Mouse (Mus musculus): Measurements from ENCODE around the gene Ucp3. TPM values are rescaled to one million over a fixed set of nuclear protein-coding genes. Genes with fewer than 3 reads are reported as not detected.

The Ucp3 gene
- total and polyA plus RNA-seq, 3 experiments, result 0.13 TPM; not detected in 2

DNA sequence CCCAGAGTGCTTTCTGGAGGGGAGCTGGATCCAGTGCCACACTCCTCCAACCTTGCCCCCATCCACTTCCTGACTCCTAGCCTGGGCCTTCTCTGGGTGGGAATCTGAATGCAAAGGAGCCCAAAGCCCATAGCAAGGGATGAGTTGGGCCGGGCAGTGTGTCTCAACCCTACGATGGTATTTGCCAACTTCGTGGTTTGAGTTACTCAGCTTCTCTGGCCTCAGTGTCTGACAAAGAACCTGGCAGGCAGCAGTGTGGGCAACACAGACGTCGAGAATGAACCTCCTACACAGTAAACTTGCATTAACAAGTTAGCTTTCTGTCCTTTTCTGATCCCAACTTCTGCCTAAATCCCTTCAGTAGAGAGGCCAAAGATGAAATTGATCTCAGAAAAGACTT, 11.7 kb downstream of the Ucp3 start:
- Histone ChIP-seq H3K27ac (ENCODE audit: insufficient read depth, low read depth) (no peak overlapping the region), H3K4me2 (ENCODE audit: insufficient read depth, low read depth, poor library complexity, severe bottlenecking) (no peak overlapping the region), H3K27me3 (replicated peaks) (no peaks in the 10 kb centered on the region), H3K9ac (ENCODE audit: insufficient read depth, low read depth) (no peak overlapping the region), H3K4me1 (ENCODE audit: control insufficient read depth in 1 of 2, insufficient read depth in 2 of 2) (peaks cover 15 to 26% of the 10 kb centered on the region in 2 experiments), H3K9me3 (replicated peaks; ENCODE audit: low read length) (no peaks in the 10 kb centered on the region), H3K36me3 (replicated peaks in 1 of 2; ENCODE audit: control insufficient read depth in 1 of 2, insufficient read depth in 1 of 2, low read length in 1 of 2) (no peaks in the 10 kb centered on the region), H3K4me3 (replicated peaks in 1 of 3; ENCODE audit: low read depth in 2 of 3, low read length in 2 of 3, poor library complexity in 1 of 3) (no peak overlapping the region), H3K79me2 (replicated peaks; ENCODE audit: control insufficient read depth, extremely low read depth, insufficient read depth, poor library complexity, severe bottlenecking) (no peaks in the 10 kb centered on the region)
- DNase-seq (ENCODE audit: extremely low read depth), result no peak
- no peak for TF ChIP-seq NRF1 (IDR thresholded peaks at IDR 0.05; ENCODE audit: low read depth, low read length)
- no peak for TF ChIP-seq USF1 (IDR thresholded peaks at IDR 0.05; ENCODE audit: low read depth, low read length)
- TF ChIP-seq MXI1 (IDR thresholded peaks at IDR 0.05; ENCODE audit: low read depth, low read length), result no peak
- no peak for TF ChIP-seq TCF12 (IDR thresholded peaks at IDR 0.05; ENCODE audit: low read depth, low read length)
- no peak for TF ChIP-seq EP300 (IDR thresholded peaks at IDR 0.05; ENCODE audit: low read length)
- TF ChIP-seq UBTF (IDR thresholded peaks at IDR 0.05; ENCODE audit: low read depth, low read length), result no peak
- TF ChIP-seq ELF1 (IDR thresholded peaks at IDR 0.05; ENCODE audit: low read depth, low read length), result no peak
- TF ChIP-seq KAT2A (IDR thresholded peaks at IDR 0.05; ENCODE audit: insufficient replicate concordance, low read length), result no peak
- no peak for TF ChIP-seq E2F4 (IDR thresholded peaks at IDR 0.05; ENCODE audit: insufficient replicate concordance, low read depth, low read length)
- TF ChIP-seq BHLHE40 (IDR thresholded peaks at IDR 0.05; ENCODE audit: low read depth, low read length), result no peak
- dilution Hi-C loops (cut with MboI; ENCODE audit: extremely low pct_ligation_motif_present, extremely low pct_unique_long_range_greater_than_20kb, low sequenced_read_pairs), result no loop called here
- in situ Hi-C loops (cut with MboI; ENCODE audit: low pct_ligation_motif_present, low pct_unique_long_range_greater_than_20kb, low sequenced_read_pairs), result no loop called here

DNA sequence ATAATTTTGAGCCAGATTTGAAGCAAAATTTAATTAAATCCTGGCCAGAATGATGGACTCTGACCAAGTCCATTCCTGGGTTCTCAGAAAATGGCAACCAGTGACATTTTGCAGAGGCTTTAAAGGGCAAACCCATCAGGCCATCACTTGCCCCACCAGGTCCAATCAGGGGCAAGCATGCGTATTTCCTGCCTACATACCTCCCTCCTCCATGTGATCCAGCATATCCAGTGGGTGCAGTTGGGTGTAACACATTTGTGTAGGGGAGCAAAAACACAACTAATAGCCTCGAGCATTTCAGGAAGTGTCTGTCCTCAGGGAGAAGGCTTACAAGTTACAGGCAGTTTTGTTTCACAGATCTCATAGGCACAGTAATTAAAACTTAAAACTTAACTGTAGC, 14.5 kb downstream of the Ucp3 start:
- peak; percentile 46 for DNase-seq (ENCODE audit: extremely low read depth)
- H3K9ac ChIP-seq (ENCODE audit: insufficient read depth, low read depth), result no peak overlapping the region
- H3K36me3 ChIP-seq (replicated peaks in 1 of 2; ENCODE audit: control insufficient read depth in 1 of 2, insufficient read depth in 1 of 2, low read length in 1 of 2), result no peaks in the 10 kb centered on the region
- no peak overlapping the region for H3K4me3 ChIP-seq (replicated peaks in 1 of 3; ENCODE audit: low read depth in 2 of 3, low read length in 2 of 3, poor library complexity in 1 of 3)
- no peaks in the 10 kb centered on the region for H3K79me2 ChIP-seq (replicated peaks; ENCODE audit: control insufficient read depth, extremely low read depth, insufficient read depth, poor library complexity, severe bottlenecking)
- dilution Hi-C loops (cut with MboI; ENCODE audit: extremely low pct_ligation_motif_present, extremely low pct_unique_long_range_greater_than_20kb, low sequenced_read_pairs), result no loop called here
- H3K4me1 ChIP-seq (ENCODE audit: control insufficient read depth in 1 of 2, insufficient read depth in 2 of 2), result peaks cover 8 to 25% of the 10 kb centered on the region in 2 experiments
- TF ChIP-seq ETS1 (conservative IDR thresholded peaks at IDR 0.05; ENCODE audit: low read depth, low read length), result no peak
- no peak for TF ChIP-seq TCF12 (IDR thresholded peaks at IDR 0.05; ENCODE audit: low read depth, low read length)
- TF ChIP-seq ZKSCAN1 (IDR thresholded peaks at IDR 0.05; ENCODE audit: borderline replicate concordance, low read depth, low read length), result no peak
- H3K27me3 ChIP-seq (replicated peaks), result no peaks in the 10 kb centered on the region
- no peak overlapping the region for H3K27ac ChIP-seq (ENCODE audit: insufficient read depth, low read depth)
- no peak overlapping the region for H3K4me2 ChIP-seq (ENCODE audit: insufficient read depth, low read depth, poor library complexity, severe bottlenecking)
- H3K9me3 ChIP-seq (replicated peaks; ENCODE audit: low read length), result no peaks in the 10 kb centered on the region
- in situ Hi-C loops (cut with MboI; ENCODE audit: low pct_ligation_motif_present, low pct_unique_long_range_greater_than_20kb, low sequenced_read_pairs), result no loop called here

DNA sequence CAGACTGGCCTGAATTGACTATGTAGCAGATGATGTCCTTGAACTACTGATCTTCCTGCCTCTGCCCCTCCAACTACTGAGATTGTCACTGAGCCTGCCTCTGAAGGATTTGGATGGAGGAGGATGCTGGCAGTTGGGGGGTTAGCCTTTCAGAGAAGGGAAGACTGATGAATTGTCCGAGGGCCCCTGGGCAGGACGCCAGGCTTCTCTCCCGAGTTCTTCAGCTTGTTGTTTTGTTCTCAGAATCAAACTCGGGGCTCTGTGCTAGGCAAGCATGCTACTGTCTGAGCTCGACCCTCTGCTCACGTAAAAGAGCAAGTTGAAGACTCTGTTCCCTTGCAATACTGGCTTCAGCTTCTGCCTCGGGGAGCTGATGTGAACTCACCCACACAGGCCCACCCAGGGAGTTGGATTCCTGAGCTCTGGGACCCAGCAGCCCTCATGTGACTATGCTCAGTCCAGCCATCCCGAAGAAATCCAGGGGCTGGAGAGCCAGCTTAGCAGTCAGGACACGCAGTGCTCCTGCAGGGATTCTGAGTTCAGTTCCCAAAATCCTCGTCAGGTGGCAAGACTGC, 15.8 kb downstream of the Ucp3 start:
- no peak overlapping the region for H3K4me3 ChIP-seq (replicated peaks in 1 of 3; ENCODE audit: low read depth in 2 of 3, low read length in 2 of 3, poor library complexity in 1 of 3)
- no peaks in the 10 kb centered on the region for H3K36me3 ChIP-seq (replicated peaks in 1 of 2; ENCODE audit: control insufficient read depth in 1 of 2, insufficient read depth in 1 of 2, low read length in 1 of 2)
- peaks cover 0 to 21% of the 10 kb centered on the region in 2 experiments; a peak in 2 of 4 replicates for H3K4me1 ChIP-seq (ENCODE audit: control insufficient read depth in 1 of 2, insufficient read depth in 2 of 2)
- H3K27me3 ChIP-seq (replicated peaks), result no peaks in the 10 kb centered on the region
- in situ Hi-C loops (cut with MboI; ENCODE audit: low pct_ligation_motif_present, low pct_unique_long_range_greater_than_20kb, low sequenced_read_pairs) (no loop called here), dilution Hi-C loops (cut with MboI; ENCODE audit: extremely low pct_ligation_motif_present, extremely low pct_unique_long_range_greater_than_20kb, low sequenced_read_pairs) (no loop called here)
- no peak overlapping the region for H3K4me2 ChIP-seq (ENCODE audit: insufficient read depth, low read depth, poor library complexity, severe bottlenecking)
- peaks cover 1% of the 10 kb centered on the region; the same call in 1 of the 2 replicates for H3K79me2 ChIP-seq (replicated peaks; ENCODE audit: control insufficient read depth, extremely low read depth, insufficient read depth, poor library complexity, severe bottlenecking)
- H3K9ac ChIP-seq (ENCODE audit: insufficient read depth, low read depth), result no peak overlapping the region
- H3K9me3 ChIP-seq (replicated peaks; ENCODE audit: low read length), result no peaks in the 10 kb centered on the region
- H3K27ac ChIP-seq (ENCODE audit: insufficient read depth, low read depth), result no peak overlapping the region
- no peak for DNase-seq (ENCODE audit: extremely low read depth)
- no peak for TF ChIP-seq BHLHE40 (IDR thresholded peaks at IDR 0.05; ENCODE audit: low read depth, low read length)
- no peak for TF ChIP-seq MXI1 (IDR thresholded peaks at IDR 0.05; ENCODE audit: low read depth, low read length)
- no peak for TF ChIP-seq NRF1 (IDR thresholded peaks at IDR 0.05; ENCODE audit: low read depth, low read length)
- TF ChIP-seq MAZ (IDR thresholded peaks at IDR 0.05; ENCODE audit: low read depth, low read length), result no peak
